Mouse (Mus musculus): ENCODE results near the gene Sap30.

DNA sequence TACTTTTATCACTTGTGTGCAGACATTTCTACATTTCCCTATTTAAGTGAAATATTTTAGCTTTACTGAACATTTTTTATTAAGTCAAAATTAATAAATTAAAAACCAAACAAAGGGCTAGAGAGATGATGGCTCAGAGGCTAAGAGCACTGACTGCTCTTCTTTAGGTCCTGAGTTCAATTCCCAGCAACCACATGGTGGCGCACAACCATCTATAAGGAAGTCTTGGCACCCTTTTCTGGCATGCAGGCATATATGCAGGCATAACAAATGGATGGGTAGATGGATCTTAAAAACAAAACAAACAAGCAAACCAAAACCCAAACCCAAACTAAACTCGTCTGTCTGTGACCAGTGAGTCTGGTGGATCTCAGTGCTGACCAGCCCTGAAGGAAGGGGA lies 44.6 kb upstream of the Sap30 start:
- no peak for TF ChIP-seq CTCF (IDR thresholded peaks at IDR 0.05; ENCODE audit: control insufficient read depth, insufficient read depth, insufficient read length)
- TF ChIP-seq MAX (IDR thresholded peaks at IDR 0.05), result no peak
- TF ChIP-seq USF1 (IDR thresholded peaks at IDR 0.05; ENCODE audit: low read depth), result no peak
- no peak for TF ChIP-seq MYOG (IDR thresholded peaks at IDR 0.05; ENCODE audit: control insufficient read depth, extremely low read depth, insufficient read length)
- no peak for TF ChIP-seq FOSL1 (IDR thresholded peaks at IDR 0.05; ENCODE audit: insufficient read depth, low read length, poor library complexity, severe bottlenecking)
- TF ChIP-seq MYOD1 (IDR thresholded peaks at IDR 0.05; ENCODE audit: control insufficient read depth, insufficient read length, low read depth), result no peak
- TF ChIP-seq CEBPB (IDR thresholded peaks at IDR 0.05; ENCODE audit: low read depth), result no peak

All from C2C12 (cell line).